Mouse (Mus musculus): ENCODE measurements around the gene Mpped2.

The Mpped2 gene

GRCm38 (mm10) chr2:106883390-106883789 lies 190.3 kb downstream of the Mpped2 start:
- H3K4me3 ChIP-seq (replicated peaks; ENCODE audit: low read length), result no peak overlapping the region
- H3K27me3 ChIP-seq (ENCODE audit: insufficient read depth, low read length), result no peaks in the 10 kb centered on the region
- TF ChIP-seq CTCF (conservative IDR thresholded peaks at IDR 0.05; ENCODE audit: low read length) (no peak), POU5F1 (IDR thresholded peaks at IDR 0.05; ENCODE audit: borderline replicate concordance, low read length) (no peak), NANOG (IDR thresholded peaks at IDR 0.05; ENCODE audit: borderline replicate concordance, low read length) (no peak)
- H3K36me3 ChIP-seq (ENCODE audit: insufficient read depth, low read length), result no peaks in the 10 kb centered on the region
- no peaks in the 10 kb centered on the region for H3K9me3 ChIP-seq (ENCODE audit: low read length)
- no peaks in the 10 kb centered on the region for H3K4me1 ChIP-seq (replicated peaks; ENCODE audit: low read depth, low read length)

- peaks cover 5% of the 10 kb centered on the region; the same call in 1 of the 2 replicates for H3K4me1 ChIP-seq (replicated peaks; ENCODE audit: low read depth, low read length)
- no peak overlapping the region for H3K4me3 ChIP-seq (replicated peaks; ENCODE audit: low read length)
- H3K36me3 ChIP-seq (ENCODE audit: insufficient read depth, low read length), result no peaks in the 10 kb centered on the region
- no peaks in the 10 kb centered on the region for H3K27me3 ChIP-seq (ENCODE audit: insufficient read depth, low read length)
- TF ChIP-seq CTCF (conservative IDR thresholded peaks at IDR 0.05; ENCODE audit: low read length), result no peak
- no peak for TF ChIP-seq POU5F1 (IDR thresholded peaks at IDR 0.05; ENCODE audit: borderline replicate concordance, low read length)
- TF ChIP-seq NANOG (IDR thresholded peaks at IDR 0.05; ENCODE audit: borderline replicate concordance, low read length), result no peak
- H3K9me3 ChIP-seq (ENCODE audit: low read length), result no peaks in the 10 kb centered on the region
These were observed 195.1 kb downstream of the Mpped2 start for GRCm38 (mm10) chr2:106888174-106888573.

- no peaks in the 10 kb centered on the region for H3K36me3 ChIP-seq (ENCODE audit: insufficient read depth, low read length)
- no peaks in the 10 kb centered on the region for H3K27me3 ChIP-seq (ENCODE audit: insufficient read depth, low read length)
- TF ChIP-seq POU5F1 (IDR thresholded peaks at IDR 0.05; ENCODE audit: borderline replicate concordance, low read length) (no peak), CTCF (conservative IDR thresholded peaks at IDR 0.05; ENCODE audit: low read length) (no peak), NANOG (IDR thresholded peaks at IDR 0.05; ENCODE audit: borderline replicate concordance, low read length) (no peak)
- no peak overlapping the region for H3K4me3 ChIP-seq (replicated peaks; ENCODE audit: low read length)
- no peaks in the 10 kb centered on the region for H3K9me3 ChIP-seq (ENCODE audit: low read length)
- H3K4me1 ChIP-seq (replicated peaks; ENCODE audit: low read depth, low read length), result peaks cover 10% of the 10 kb centered on the region
These were observed 196.4 kb downstream of the Mpped2 start for GRCm38 (mm10) chr2:106889297-106890000.

- Histone ChIP-seq H3K4me3 (replicated peaks; ENCODE audit: low read length) (no peak overlapping the region), H3K27me3 (ENCODE audit: insufficient read depth, low read length) (no peaks in the 10 kb centered on the region), H3K36me3 (ENCODE audit: insufficient read depth, low read length) (no peaks in the 10 kb centered on the region), H3K4me1 (replicated peaks; ENCODE audit: low read depth, low read length) (peaks cover 25% of the 10 kb centered on the region), H3K9me3 (ENCODE audit: low read length) (no peaks in the 10 kb centered on the region)
- TF ChIP-seq POU5F1 (IDR thresholded peaks at IDR 0.05; ENCODE audit: borderline replicate concordance, low read length) (no peak), CTCF (conservative IDR thresholded peaks at IDR 0.05; ENCODE audit: low read length) (no peak), NANOG (IDR thresholded peaks at IDR 0.05; ENCODE audit: borderline replicate concordance, low read length) (no peak)
These were observed 200.3 kb downstream of the Mpped2 start for GRCm38 (mm10) chr2:106893376-106893775.

GRCm38 (mm10) chr2:106895326-106896023 lies 202.4 kb downstream of the Mpped2 start:
- Histone ChIP-seq H3K4me1 (replicated peaks; ENCODE audit: low read depth, low read length) (peaks cover 25% of the 10 kb centered on the region), H3K9me3 (ENCODE audit: low read length) (no peaks in the 10 kb centered on the region), H3K27me3 (ENCODE audit: insufficient read depth, low read length) (no peaks in the 10 kb centered on the region), H3K36me3 (ENCODE audit: insufficient read depth, low read length) (no peaks in the 10 kb centered on the region), H3K4me3 (replicated peaks; ENCODE audit: low read length) (0 out of 2 replicates have a peak overlapping the region, but pooled peaks have one; percentile 13)
- no peak for TF ChIP-seq CTCF (conservative IDR thresholded peaks at IDR 0.05; ENCODE audit: low read length)
- no peak for TF ChIP-seq NANOG (IDR thresholded peaks at IDR 0.05; ENCODE audit: borderline replicate concordance, low read length)
- TF ChIP-seq POU5F1 (IDR thresholded peaks at IDR 0.05; ENCODE audit: borderline replicate concordance, low read length), result no peak

GRCm38 (mm10) chr2:106896024-106896384 lies 202.9 kb downstream of the Mpped2 start:
- TF ChIP-seq NANOG (IDR thresholded peaks at IDR 0.05; ENCODE audit: borderline replicate concordance, low read length) (no peak), CTCF (conservative IDR thresholded peaks at IDR 0.05; ENCODE audit: low read length) (no peak), POU5F1 (IDR thresholded peaks at IDR 0.05; ENCODE audit: borderline replicate concordance, low read length) (no peak)
- H3K4me3 ChIP-seq (replicated peaks; ENCODE audit: low read length), result 0 out of 2 replicates have a peak overlapping the region, but pooled peaks have one; percentile 13
- peaks cover 21% of the 10 kb centered on the region for H3K4me1 ChIP-seq (replicated peaks; ENCODE audit: low read depth, low read length)
- H3K27me3 ChIP-seq (ENCODE audit: insufficient read depth, low read length), result no peaks in the 10 kb centered on the region
- no peaks in the 10 kb centered on the region for H3K36me3 ChIP-seq (ENCODE audit: insufficient read depth, low read length)
- no peaks in the 10 kb centered on the region for H3K9me3 ChIP-seq (ENCODE audit: low read length)

- Histone ChIP-seq H3K27me3 (ENCODE audit: insufficient read depth, low read length) (no peaks in the 10 kb centered on the region), H3K4me3 (replicated peaks; ENCODE audit: low read length) (no peak overlapping the region), H3K36me3 (ENCODE audit: insufficient read depth, low read length) (no peaks in the 10 kb centered on the region), H3K9me3 (ENCODE audit: low read length) (no peaks in the 10 kb centered on the region), H3K4me1 (replicated peaks; ENCODE audit: low read depth, low read length) (no peaks in the 10 kb centered on the region)
- TF ChIP-seq CTCF (conservative IDR thresholded peaks at IDR 0.05; ENCODE audit: low read length) (no peak), NANOG (IDR thresholded peaks at IDR 0.05; ENCODE audit: borderline replicate concordance, low read length) (no peak), POU5F1 (IDR thresholded peaks at IDR 0.05; ENCODE audit: borderline replicate concordance, low read length) (no peak)
These were observed 218.9 kb downstream of the Mpped2 start for GRCm38 (mm10) chr2:106911951-106912480.
